Mouse (Mus musculus) right cerebral cortex, adult 2 months (tissue): ENCODE data around the gene Lamp1.

Source experiments
- DNase-seq, 2 experiments: peaks; one replicate each; pipeline ENCODE4 v3.0.0; 2021 to 2022; ENCODE audit warnings: low spot score in 2 of 2

Gene Lamp1

DNA sequence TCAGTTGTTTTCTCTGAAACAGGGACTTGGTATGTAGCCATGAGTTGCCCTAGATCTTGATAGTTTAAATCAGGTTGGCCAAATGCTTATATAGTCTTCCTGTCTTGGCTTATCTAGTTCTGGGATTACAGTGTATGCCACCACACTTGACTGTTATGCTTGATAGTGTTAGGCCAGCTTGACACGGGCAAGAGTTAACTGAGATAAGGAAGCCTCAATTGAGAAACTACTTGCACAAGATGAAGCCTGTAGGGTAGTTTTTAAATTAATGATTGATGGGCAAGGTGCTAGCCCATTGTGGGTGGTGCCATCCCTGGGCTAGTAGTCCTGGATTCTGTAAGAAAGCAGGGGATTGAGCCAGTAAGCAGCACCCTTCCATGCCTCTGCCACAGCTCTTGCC, 4.6 kb downstream of the Lamp1 start:
- DNase-seq, result no peak

DNA sequence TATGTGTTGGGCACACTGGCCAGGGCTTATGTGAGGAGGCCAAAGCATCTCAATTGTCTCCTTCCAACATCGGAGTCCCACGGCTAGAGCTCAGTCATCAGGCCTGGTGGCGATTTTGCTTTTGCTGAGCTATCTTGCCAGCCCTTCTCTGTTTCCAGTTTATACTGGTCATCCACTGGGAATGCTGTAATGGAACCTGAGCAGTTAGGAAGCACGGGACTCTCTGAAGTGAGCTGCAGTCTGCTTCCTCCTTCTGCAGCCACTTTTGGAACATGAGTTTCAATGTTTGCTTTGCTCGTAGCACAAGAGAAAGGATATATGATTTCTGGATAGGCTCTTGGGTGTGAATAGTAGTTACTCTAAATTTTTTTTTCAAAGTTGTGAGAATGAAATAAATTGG, 5.4 kb downstream of the Lamp1 start:
- DNase-seq, result no peak

DNA sequence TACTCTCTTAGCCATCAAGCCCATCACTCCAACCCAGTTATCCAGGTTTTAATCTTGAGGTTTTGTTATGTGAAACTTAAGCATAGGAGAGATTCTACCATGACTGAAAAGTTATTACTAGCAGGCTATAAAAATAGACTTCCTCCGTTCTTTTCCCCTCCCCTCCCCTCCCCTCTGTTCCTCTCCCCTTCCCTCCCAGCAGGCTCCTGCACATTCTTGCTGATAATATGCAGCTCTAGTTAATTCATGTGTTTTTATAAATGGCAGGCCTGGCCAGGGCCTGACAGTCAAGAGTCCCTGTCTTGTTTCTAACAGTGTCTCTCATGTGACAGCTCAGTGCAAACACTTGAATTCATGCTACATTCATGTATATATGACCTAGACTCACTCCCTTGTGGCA, 11.5 kb downstream of the Lamp1 start:
- no peak for DNase-seq

DNA sequence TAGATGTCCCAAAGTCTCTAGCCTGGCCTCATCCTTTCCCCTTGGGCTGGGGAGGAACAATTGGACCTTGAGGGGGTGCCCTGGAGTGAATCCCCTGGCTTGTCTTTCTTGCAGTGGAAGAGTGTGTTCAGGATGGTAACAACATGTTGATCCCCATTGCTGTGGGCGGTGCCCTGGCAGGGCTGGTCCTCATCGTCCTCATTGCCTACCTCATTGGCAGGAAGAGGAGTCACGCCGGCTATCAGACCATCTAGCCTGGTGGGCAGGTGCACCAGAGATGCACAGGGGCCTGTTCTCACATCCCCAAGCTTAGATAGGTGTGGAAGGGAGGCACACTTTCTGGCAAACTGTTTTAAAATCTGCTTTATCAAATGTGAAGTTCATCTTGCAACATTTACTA, 15.3 kb downstream of the Lamp1 start:
- no peak for DNase-seq

DNA sequence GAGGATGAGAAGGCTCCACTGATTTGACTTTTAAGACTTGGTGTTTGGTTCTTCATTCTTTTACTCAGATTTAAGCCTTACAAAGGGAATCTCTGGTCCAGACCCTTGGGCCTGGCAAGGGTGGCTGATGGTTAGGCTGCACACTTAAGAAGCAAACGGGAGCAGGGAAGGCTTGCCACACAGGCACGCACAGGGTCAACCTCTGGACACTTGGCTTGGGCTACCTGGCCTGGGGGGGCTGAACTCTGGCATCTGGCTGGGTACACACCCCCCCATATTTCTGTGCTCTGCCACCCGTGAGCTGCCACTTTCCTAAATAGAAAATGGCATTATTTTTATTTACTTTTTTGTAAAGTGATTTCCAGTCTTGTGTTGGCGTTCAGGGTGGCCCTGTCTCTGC, 15.8 kb downstream of the Lamp1 start:
- DNase-seq, result no peak

DNA sequence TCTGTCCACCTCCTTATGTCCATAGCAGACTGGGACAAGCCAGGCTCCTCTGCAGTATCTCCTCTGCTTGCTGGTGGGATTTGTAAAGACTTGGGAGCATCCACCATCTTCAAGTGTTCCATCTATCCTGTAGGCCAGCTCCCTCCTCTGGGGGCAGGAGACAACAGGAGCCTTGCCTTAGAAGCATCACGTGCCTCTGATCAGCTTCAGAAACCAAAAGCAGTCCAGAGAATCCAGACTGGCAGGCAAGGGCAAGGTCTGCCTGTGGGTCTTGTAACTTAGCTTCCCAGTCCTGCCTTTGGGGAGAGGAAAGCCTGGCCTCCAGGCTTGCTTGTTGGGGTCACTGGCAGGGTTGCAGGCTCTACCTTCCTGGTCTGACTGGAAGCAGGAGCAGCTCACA, 16.7 kb downstream of the Lamp1 start:
- DNase-seq, result no peak

DNA sequence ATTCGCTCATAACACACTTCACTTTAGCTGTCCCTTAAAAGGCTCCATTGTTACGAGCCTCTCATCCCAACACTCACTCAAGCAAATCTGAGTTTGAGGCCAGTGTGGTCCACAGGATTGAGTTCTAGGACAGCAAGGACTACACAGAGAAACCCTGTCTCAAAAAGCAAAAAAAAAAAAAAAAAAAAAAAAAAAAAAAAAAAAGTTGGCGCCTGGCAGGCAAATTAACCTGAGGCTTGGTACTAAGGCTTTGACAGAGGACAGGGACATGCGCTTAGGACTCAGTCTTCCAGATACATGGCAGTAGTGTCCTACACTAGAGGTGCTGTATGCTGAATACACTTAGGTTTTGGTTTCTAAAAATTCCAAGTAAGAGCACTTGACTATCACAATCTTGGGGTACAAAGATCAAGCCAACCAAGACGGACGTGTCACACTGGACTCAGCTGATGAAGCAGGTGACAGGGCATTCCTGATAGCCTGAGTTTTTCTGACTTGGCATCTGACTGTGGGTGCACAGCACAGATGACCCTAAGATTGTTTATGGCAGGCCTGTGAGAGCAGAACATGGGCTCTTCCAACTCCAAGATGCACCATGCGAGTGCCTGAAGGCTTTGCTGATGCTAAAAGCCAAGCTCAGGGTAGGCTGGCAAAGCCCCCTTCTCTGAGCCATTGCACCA, 18.4 kb downstream of the Lamp1 start:
- no peak for DNase-seq

DNA sequence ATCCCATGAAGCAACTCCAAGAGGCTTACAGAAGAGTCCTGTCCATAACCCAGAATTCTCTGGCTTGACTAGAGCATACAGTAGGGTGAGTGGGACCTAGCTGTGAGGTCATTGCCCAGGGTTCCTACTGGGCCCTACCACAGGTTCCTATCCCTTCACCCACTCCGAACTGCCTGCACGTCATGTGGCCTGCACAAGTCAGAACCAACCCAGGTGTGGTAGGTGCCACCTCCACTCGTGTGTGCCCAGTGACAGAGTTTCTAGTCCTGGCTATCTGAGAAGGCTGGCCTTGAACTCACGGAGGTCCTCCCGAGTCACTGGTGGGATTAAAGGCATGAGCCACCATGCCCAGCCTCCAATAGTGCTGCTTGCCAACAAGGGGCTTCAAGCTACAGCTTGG, 19.2 kb downstream of the Lamp1 start:
- DNase-seq, result no peak

DNA sequence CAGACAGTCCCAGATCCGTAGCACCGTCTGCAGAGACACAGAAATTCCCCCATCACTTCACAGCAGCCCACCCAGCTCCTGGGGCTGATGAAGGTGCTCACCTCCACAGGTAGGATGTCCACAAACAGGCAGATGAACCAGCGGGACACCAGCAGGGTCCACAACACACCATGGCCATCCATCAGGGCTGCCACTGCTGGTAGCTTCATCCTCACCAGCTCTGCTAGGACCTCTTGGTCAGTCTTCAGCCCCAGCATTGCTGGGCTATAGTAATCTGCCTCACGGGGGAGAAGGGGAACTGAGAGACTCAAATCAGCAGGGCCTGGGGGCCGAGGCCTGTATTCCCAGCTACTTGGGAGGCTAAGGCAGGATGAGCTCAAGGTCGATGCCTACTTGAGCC, 20.5 kb downstream of the Lamp1 start:
- no peak for DNase-seq

DNA sequence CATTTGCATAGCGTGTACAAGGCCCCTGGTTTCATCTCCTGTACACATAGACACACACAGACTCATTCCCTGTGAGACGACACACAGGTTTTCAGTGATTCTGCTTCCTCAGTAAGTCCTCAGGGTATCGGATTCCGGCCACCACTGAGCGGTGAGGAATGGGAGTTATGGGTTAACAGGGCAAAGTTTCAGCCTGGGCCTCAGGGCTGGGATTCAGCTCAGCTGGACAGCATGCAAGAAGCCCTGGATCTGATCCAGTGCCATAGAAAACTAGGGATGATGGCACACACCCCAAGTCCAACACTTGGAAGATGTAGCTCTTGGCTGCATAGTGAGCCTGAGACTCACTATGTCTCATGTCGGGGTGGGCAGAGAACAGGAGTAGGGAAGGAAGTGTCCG, 21.0 kb downstream of the Lamp1 start:
- no peak for DNase-seq

DNA sequence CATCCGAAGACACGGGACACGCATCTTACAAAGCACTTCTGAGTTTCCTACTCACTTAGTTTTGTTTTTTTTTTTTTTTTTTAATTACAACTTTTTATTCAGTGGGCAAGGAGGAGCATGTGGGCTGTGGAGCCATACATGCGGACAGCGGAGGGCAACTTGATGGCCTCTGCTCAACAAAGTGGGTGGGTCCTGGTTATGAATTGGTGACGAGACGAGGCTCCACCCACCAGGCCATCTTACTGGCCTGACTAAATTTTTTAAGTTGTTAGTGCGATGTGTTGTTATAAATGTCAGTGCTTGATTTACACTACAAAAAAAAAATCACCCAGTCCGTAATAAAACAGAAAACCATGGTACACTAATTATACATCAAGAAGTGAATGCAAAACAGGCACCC, 21.4 kb downstream of the Lamp1 start:
- DNase-seq, result no peak

DNA sequence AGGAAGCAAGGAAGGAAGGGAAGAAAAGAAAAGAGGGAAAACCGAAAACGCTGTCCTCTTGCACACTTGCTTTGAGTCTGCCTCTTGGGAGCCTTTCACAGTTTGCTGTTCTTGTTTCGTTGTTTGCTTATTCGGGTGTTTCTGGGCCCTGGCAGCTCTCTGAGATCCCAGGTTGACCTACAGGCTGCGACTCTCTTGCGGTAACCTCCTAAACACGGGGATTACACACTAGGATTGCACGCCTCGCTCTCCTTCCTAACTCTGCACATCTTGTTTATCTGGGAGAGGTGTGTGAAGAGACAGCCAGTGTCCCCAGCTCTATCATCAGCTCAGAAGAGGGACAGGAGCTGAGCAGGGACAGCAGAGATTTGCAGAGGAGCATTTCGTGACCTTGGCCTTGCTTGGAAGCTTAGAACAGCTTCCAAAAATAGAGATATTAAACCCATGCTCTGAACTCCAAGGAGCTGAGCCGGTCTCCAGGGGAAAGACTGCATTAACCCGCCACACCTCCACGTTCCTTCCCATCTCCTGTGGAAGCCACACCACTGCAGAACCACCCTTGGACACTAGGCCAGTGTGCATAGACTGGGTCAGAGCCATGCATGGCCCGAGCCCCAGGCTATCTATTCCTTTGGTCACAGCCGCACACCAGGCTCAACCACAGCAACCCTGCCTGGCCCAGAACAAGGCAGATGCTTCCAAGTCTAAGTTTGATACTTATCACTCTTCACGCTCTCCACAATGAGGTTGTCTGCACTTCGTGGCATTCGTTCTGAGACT, 22.1 kb downstream of the Lamp1 start:
- no peak for DNase-seq

DNA sequence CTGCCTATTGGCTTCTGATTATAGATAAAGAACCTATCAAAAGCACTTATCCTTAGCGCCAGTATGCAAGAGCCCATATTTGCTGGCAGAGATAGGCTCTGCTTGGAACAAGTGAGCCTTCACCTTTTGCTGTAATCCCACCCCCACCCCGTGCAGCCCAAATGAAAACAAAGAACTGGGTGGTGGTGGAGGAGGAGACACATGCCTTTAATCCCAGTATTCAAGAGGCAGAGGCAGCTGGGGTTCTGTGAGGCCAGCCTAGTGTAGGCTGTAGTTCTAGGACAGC, 22.7 kb downstream of the Lamp1 start:
- no peak for DNase-seq

DNA sequence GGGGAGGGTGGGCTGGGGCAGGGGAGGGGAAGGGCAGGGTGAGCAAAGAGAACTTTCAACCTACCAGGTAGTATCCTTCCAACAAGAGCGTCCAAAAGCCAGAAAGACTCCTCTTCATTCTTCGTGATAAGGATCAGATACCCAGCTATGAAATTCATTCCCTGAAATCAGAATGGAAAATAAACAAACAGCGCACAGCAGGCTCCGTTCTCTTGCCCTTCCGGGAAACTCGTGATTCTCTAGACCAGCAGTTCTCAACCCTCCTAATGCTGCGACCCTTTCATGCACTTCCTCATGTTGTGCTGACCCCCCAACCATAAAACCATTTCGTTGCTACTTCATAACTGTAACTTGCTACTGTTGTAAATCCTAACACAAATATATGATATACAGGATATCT, 27.9 kb downstream of the Lamp1 start:
- DNase-seq, result no peak

DNA sequence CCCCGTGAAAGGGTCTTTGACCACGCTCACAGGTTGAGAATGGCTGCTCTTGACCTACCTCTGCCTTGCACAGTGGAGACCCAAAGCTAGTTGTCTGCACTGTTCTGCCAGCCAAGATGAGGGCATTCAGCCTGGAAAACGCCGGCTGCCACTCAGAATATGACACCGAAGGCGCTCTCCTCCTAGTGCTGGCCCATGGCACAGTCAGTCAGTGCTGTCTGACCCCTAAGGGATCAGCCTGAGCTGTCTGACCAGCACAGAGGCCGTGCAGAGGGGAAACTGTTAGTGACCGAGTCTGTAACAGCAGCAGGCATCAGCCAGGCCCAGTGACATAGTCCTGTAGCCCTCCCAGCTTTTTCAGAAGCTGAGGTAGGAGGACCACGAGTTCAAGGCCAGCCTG, 28.3 kb downstream of the Lamp1 start:
- DNase-seq, result no peak

DNA sequence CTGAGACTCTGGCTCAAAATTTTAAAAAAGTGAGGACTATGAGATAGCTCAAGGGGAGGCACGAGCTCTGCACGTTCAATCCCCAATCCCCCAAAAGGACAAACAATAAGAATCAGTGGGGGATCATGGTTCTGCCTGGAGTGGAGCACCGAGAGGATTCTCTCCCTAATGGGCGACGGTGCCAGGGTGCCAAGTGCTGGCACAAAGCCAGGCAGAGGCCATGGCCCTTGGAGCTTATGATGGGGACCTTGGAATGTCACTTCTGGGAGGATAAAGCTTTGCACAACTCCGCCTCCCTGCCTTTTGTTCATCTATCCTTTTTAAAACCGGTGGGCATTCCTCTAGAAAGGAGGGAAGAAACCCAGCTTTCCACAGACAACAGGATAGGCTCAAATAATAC, 28.7 kb downstream of the Lamp1 start:
- DNase-seq, result no peak

DNA sequence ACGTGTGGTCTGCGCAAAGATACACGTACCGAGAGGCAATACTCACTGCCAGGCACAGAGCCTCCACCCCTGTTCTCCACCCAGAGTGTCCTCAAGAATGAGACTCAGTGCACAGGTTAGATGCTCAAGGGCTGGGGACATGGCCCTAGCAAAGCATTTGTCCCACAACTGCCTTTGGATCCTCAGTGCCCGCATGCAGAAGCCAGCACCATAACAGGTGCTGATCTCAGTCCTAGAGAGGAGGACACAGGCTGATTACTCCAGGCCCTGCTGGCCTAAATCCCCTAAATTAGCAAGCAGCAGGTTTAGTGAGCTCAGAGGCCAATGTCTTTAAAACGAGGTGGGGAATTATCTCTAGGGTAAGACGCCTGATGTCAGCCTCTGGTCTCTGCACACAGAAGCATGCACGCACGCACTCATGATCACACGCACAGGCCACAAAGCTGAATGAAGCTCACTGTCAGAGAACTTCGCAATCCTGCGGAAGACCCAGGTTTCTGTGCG, 29.1 kb downstream of the Lamp1 start:
- no peak for DNase-seq

DNA sequence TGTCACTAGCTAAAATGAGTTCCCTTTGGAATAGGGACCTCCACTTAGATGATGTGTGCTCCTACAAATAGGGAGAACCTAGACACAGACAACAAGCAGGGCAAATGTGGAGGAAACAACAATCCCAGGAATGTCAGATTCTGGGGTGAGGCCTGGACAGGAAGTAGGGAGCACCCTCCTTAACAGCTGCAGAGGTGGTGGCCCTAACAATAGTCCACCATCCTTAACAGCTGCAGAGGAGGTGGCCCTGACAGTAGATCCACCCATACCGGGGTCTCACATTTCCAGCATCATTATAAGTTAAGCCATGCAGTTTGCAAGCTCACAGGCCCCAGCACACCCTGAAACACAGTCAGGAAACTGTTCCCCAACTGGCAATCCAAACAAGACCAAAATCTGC, 29.9 kb downstream of the Lamp1 start:
- DNase-seq, result no peak

DNA sequence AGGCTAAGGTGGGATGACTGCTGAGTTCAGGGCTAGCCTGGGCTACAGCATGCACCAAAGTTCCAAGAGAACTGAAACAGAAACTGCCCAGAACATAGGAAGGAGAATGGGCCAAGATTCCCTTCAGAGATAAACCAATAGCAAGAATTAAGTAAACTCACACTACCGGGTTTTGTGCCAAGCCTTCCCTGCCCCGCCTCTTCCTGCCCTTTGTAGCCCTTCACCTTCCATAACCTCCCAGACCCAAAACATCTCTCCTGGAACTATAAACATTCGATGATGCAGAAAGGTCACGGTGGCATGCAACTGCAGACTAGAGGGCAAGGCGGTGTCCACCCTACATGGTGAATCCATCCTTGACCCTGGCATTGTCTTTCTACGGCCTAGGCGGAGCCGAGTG, 31.3 kb downstream of the Lamp1 start:
- DNase-seq, result no peak

DNA sequence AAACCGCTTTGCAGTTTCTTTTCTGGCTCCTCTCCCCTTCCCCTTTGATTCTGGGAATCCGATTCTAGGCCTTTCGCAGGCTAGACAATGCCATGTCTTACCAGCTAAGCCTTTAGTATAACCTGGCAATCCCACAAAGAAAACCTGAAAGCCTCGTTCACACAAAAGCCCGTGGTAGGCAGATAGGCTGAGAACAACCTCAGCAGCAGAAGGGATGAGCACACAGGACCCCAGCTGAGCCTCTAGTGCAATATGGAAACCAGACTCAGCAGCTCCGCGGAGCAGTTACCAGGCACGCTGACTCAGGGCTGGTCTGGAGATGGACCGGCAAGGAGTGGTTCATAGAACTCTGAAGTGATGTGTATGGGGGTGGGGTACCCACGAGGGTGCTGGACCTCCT, 35.9 kb downstream of the Lamp1 start:
- DNase-seq, result no peak

DNA sequence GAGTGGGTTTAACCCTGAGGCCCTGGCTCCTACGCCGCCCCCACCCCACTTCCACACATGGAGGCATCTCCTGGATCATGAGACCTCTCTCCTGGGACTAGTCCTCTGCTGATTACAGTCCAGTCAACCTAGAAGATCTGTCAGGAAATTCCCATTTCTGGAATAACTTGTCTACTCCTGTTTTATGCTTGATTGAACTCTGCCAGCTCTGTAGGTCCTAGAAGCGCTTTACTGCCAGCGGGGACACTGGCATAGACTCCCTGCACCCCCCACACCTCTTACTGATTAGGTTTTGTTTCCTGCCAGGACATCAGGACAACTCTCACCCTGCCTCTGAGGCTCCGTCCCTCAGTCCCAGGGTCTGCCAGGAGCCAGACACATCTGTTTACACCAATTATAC, 38.5 kb downstream of the Lamp1 start:
- no peak for DNase-seq

DNA sequence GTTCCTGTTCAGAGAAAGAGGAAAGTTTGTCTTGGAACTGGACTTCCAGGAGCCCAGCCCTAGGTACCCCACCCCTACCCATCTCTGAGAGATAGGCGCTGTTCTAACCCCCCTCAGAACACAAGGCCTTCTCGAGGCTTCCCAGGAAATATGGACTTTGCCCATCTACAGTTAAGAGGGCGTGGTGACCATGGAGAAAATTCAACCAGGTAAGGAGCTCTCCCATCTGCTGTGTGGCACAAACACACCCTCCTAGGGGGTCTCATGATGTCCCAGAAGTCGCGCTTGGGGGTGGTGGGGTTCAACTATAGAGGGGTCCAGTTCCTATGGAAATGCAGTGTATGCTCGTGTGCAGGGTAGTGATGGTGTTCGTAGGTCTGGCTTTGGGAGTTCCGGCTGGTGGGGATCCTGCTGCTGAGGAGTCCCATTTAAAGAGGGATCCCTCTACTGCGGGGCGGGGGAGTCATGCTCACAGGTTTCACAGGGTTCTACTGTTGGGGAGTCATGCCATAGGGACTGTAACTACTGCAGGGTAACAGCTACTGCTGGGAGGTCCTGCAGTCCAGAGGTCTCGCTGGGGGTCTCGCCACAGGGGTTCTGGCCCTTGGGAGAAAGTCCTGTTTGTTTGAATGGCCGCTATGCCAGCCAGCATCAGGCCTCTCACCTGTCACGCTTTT, 40.6 kb downstream of the Lamp1 start:
- no peak for DNase-seq

DNA sequence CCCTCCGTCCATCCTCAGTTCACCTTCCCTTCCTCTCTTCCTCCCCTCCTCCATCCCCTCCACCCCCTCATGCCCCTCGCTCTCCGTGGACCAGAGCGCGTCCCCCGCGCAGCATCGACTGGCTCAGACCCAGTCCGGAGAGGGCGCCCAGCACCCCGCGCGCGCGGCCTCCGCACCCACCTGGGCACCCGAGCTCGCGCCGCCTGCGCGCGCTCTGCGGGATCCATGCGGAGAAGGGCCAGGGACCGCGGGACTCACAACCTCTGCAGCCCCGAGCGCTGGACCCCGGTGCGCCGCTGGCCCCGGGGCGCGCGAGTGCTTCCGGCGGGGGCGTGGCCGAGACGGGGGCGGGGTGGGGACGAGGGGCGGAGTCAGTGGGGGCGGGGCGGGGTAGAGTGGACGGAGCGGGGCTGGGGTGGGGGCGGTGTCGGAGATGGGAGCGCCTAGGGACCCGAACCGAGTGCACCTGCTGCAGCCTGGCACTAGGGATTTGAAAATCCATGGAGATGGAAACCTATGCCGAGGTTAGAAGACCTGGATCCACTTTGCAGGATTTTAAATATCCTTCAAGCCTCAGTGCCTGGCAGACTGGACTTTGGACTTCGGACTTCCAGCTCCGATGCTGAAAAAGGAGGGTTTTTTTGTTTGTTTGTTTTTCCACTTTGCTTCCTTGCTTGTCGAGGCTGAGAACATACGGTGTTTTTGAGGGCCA, 41.5 kb downstream of the Lamp1 start, which contains the start of gene Grtp1:
Gene Grtp1, minus strand, starts transcription at position 320 of the 712 bp plus-strand sequence.
- no peak for DNase-seq
